Mouse (Mus musculus) MEL (cell line): ENCODE results near the gene Fam193b. TPM values are rescaled to one million over a fixed set of nuclear protein-coding genes. Genes with fewer than 3 reads are reported as not detected.

ENCODE experiments used
- DNase-seq: peaks from one replicate; pipeline ENCODE4 v3.0.0; 2011; ENCODE audit warnings: low read depth, low spot score
- H3K27ac ChIP-seq: 2 replicates; pipeline ENCODE4 v1.5.1; 2012; ENCODE audit warnings: low read depth, mild to moderate bottlenecking, control low read depth, low read length, moderate library complexity; ENCODE audit not compliant: control insufficient read depth
- H3K27me3 ChIP-seq, 2 experiments: fragments of 150-350 bp in 1 of 2; sonication (generic) in 1 of 2; 2 replicates each; pipeline ENCODE4 v1.6.1; 2012; ENCODE audit warnings: low read length in 2 of 2, mild to moderate bottlenecking in 2 of 2, improper control_type of control experiment in 1 of 2, moderate library complexity in 1 of 2; ENCODE audit not compliant: insufficient read depth in 2 of 2, control insufficient read depth in 1 of 2
- H3K36me3 ChIP-seq, 2 experiments: 2 replicates each; pipeline ENCODE4 v1.6.1; 2012 to 2014; ENCODE audit warnings: low read length in 2 of 2, improper control_type of control experiment in 1 of 2, inconsistent platforms in 1 of 2, mild to moderate bottlenecking in 1 of 2; ENCODE audit not compliant: insufficient read depth in 2 of 2, control insufficient read depth in 1 of 2
- H3K4me1 ChIP-seq, 2 experiments: fragments of 150-350 bp in 1 of 2; sonication (generic) in 1 of 2; 2 replicates each; pipeline ENCODE4 v1.6.1; 2012; ENCODE audit warnings: low read length in 2 of 2, improper control_type of control experiment in 1 of 2, mild to moderate bottlenecking in 1 of 2; ENCODE audit not compliant: insufficient read depth in 2 of 2, control insufficient read depth in 1 of 2
- H3K4me3 ChIP-seq, 2 experiments: fragments of 150-350 bp in 1 of 2; sonication (generic) in 1 of 2; 2 replicates each; pipeline ENCODE4 v1.5.1; 2012; ENCODE audit warnings: low read depth in 2 of 2, low read length in 2 of 2, mild to moderate bottlenecking in 2 of 2, moderate library complexity in 2 of 2, control low read depth in 1 of 2, improper control_type of control experiment in 1 of 2; ENCODE audit not compliant: control insufficient read depth in 1 of 2, insufficient read depth in 1 of 2
- H3K79me2 ChIP-seq: 2 replicates; pipeline ENCODE4 v1.6.1; 2012; ENCODE audit warnings: mild to moderate bottlenecking, low read length, moderate library complexity; ENCODE audit not compliant: control insufficient read depth, poor library complexity, insufficient read depth
- H3K9ac ChIP-seq: 2 replicates; pipeline ENCODE4 v1.6.1; 2012; ENCODE audit warnings: low read depth, mild to moderate bottlenecking, control low read depth, low read length, moderate library complexity; ENCODE audit not compliant: control insufficient read depth, poor library complexity, severe bottlenecking
- H3K9me3 ChIP-seq: fragments of 150-350 bp; sonication (generic); replicated peaks from 2 replicates; pipeline ENCODE4 v1.6.1; 2012; ENCODE audit warnings: mild to moderate bottlenecking, low read length, improper control_type of control experiment, moderate library complexity; ENCODE audit not compliant: insufficient read depth
- E2F4 ChIP-seq: IDR thresholded peaks from 2 replicates; pipeline ENCODE4 v1.6.1; 2011; ENCODE audit warnings: low read depth, low read length, improper control_type of control experiment, borderline replicate concordance
- ELF1 ChIP-seq: IDR thresholded peaks from 2 replicates; pipeline ENCODE4 v1.6.1; 2014; ENCODE audit warnings: low read depth, mild to moderate bottlenecking, inconsistent platforms, low read length, improper control_type of control experiment, moderate library complexity
- ETS1 ChIP-seq: IDR thresholded peaks from 2 replicates; pipeline ENCODE4 v1.6.1; 2012; ENCODE audit warnings: low read depth, mild to moderate bottlenecking, inconsistent platforms, low read length, improper control_type of control experiment, moderate library complexity
- GABPA ChIP-seq: IDR thresholded peaks from 2 replicates; pipeline ENCODE4 v1.6.1; 2012; ENCODE audit warnings: low read depth, mild to moderate bottlenecking, inconsistent platforms, low read length, improper control_type of control experiment, moderate library complexity
- KAT2A ChIP-seq: conservative IDR thresholded peaks from 2 replicates; pipeline ENCODE4 v1.6.1; 2012; ENCODE audit warnings: low read depth, low read length, improper control_type of control experiment, inconsistent platforms
- MAFK ChIP-seq: IDR thresholded peaks from 2 replicates; pipeline ENCODE4 v1.6.1; 2011; ENCODE audit warnings: low read depth, mild to moderate bottlenecking, low read length, improper control_type of control experiment, borderline replicate concordance
- MAX ChIP-seq: IDR thresholded peaks from 2 replicates; pipeline ENCODE4 v1.6.1; 2011; ENCODE audit warnings: low read length, improper control_type of control experiment
- MEF2A ChIP-seq: IDR thresholded peaks from 2 replicates; pipeline ENCODE4 v1.6.1; 2014; ENCODE audit warnings: low read depth, mild to moderate bottlenecking, inconsistent platforms, low read length, improper control_type of control experiment; ENCODE audit not compliant: poor library complexity, insufficient replicate concordance, severe bottlenecking; ENCODE audit errors: extremely low read depth
- MXI1 ChIP-seq: IDR thresholded peaks from 2 replicates; pipeline ENCODE4 v1.6.1; 2011; ENCODE audit warnings: mild to moderate bottlenecking, low read depth, low read length, improper control_type of control experiment
- MYC ChIP-seq: IDR thresholded peaks from 2 replicates; pipeline ENCODE4 v1.6.1; 2011; ENCODE audit warnings: low read depth, mild to moderate bottlenecking, low read length, improper control_type of control experiment, moderate library complexity
- NELFE ChIP-seq: IDR thresholded peaks from 2 replicates; pipeline ENCODE4 v1.6.1; 2011; ENCODE audit warnings: low read depth, low read length, improper control_type of control experiment
- NRF1 ChIP-seq: IDR thresholded peaks from 2 replicates; pipeline ENCODE4 v1.6.1; 2014; ENCODE audit warnings: low read depth, mild to moderate bottlenecking, inconsistent platforms, low read length, improper control_type of control experiment, moderate library complexity; ENCODE audit not compliant: poor library complexity, insufficient read depth, severe bottlenecking
- POLR2A ChIP-seq, 2 experiments: IDR thresholded peaks; 2 replicates each; pipeline ENCODE4 v1.6.1; 2011 to 2012; ENCODE audit warnings: low read length in 2 of 2, mild to moderate bottlenecking in 2 of 2, control low read depth in 1 of 2, improper control_type of control experiment in 1 of 2, low read depth in 1 of 2, moderate library complexity in 1 of 2; ENCODE audit not compliant: control insufficient read depth in 1 of 2, insufficient read depth in 1 of 2, poor library complexity in 1 of 2
- POLR2AphosphoS2 ChIP-seq: IDR thresholded peaks from 2 replicates; pipeline ENCODE4 v1.6.1; 2011; ENCODE audit warnings: low read length, improper control_type of control experiment
- POLR2AphosphoS5 ChIP-seq: IDR thresholded peaks from 2 replicates; pipeline ENCODE4 v1.6.1; 2012; ENCODE audit warnings: low read depth, borderline replicate concordance, mild to moderate bottlenecking, inconsistent platforms, low read length, moderate library complexity, mixed read lengths
- SIN3A ChIP-seq: IDR thresholded peaks from 2 replicates; pipeline ENCODE4 v1.6.1; 2012; ENCODE audit warnings: low read length, improper control_type of control experiment, inconsistent platforms
- TBP ChIP-seq: IDR thresholded peaks from 2 replicates; pipeline ENCODE4 v1.8.0; 2011; ENCODE audit warnings: low read depth, low read length, improper control_type of control experiment
- TCF12 ChIP-seq: IDR thresholded peaks from 2 replicates; pipeline ENCODE4 v1.6.1; 2014; ENCODE audit warnings: low read depth, mild to moderate bottlenecking, inconsistent platforms, low read length, improper control_type of control experiment, moderate library complexity
- USF1 ChIP-seq: IDR thresholded peaks from 2 replicates; pipeline ENCODE4 v1.6.1; 2014; ENCODE audit warnings: low read depth, mild to moderate bottlenecking, inconsistent platforms, low read length, improper control_type of control experiment, moderate library complexity
- USF2 ChIP-seq, 2 experiments: IDR thresholded peaks; 2 replicates each; pipeline ENCODE4 v1.6.1; 2011 to 2012; ENCODE audit warnings: improper control_type of control experiment in 2 of 2, low read length in 2 of 2, borderline replicate concordance in 1 of 2, inconsistent platforms in 1 of 2, low read depth in 1 of 2, mild to moderate bottlenecking in 1 of 2; ENCODE audit not compliant: insufficient read depth in 1 of 2
- ZMIZ1 ChIP-seq: IDR thresholded peaks from 2 replicates; pipeline ENCODE4 v1.6.1; 2012; ENCODE audit warnings: low read depth, mild to moderate bottlenecking, inconsistent platforms, low read length, improper control_type of control experiment, moderate library complexity
- ZNF384 ChIP-seq: IDR thresholded peaks from 2 replicates; pipeline ENCODE4 v1.6.1; 2012; ENCODE audit warnings: low read depth, mild to moderate bottlenecking, inconsistent platforms, low read length, improper control_type of control experiment
- polyA plus RNA-seq, 2 experiments: library from polyadenylated mRNA; stranded (reverse) in 1 of 2; unstranded in 1 of 2; fragments of >175 nt in 1 of 2; fragments of >200 nt in 1 of 2; gene quantifications; 2 replicates each; pipeline versions ENCODE4 v1.2.1 to v1.2.4; 2012; ENCODE audit warnings: low replicate concordance in 2 of 2, low read depth in 1 of 2; ENCODE audit not compliant: insufficient read length in 2 of 2, insufficient read depth in 1 of 2, missing spikeins in 1 of 2
- total RNA-seq: library from RNA; depleted of rRNA; stranded (reverse); fragments of 300-350 nt; gene quantifications from 2 replicates; pipeline ENCODE4 v1.2.3, GENCODE M21; 2012

Gene Fam193b
- total and polyA plus RNA-seq, 3 experiments: 11.9 to 38.7 TPM; not detected in 1

GRCm38 (mm10) chr13:55595375-55595774, 24.5 kb upstream of the Fam193b start:
- no peak for DNase-seq
- Histone ChIP-seq H3K36me3 (peaks cover 8 to 13% of the 10 kb centered on the region in 2 experiments; a peak in 3 of 4 replicates), H3K4me3 (no peak overlapping the region), H3K27ac (no peak overlapping the region), H3K79me2 (peaks cover 20% of the 10 kb centered on the region), H3K9ac (no peak overlapping the region), H3K9me3 (no peaks in the 10 kb centered on the region), H3K27me3 (no peaks in the 10 kb centered on the region), H3K4me1 (peaks cover 0 to 10% of the 10 kb centered on the region in 2 experiments; a peak in 1 of 4 replicates)
- no peak for TF ChIP-seq POLR2AphosphoS5
- no peak for TF ChIP-seq E2F4
- no peak for TF ChIP-seq TCF12
- TF ChIP-seq ETS1: no peak
- TF ChIP-seq MAFK: no peak

GRCm38 (mm10) chr13:55593254-55593747, 22.4 kb upstream of the Fam193b start:
- peaks cover 0 to 10% of the 10 kb centered on the region in 2 experiments; a peak in 1 of 4 replicates for H3K4me1 ChIP-seq
- TF ChIP-seq ETS1: no peak
- no peak for TF ChIP-seq MEF2A
- peak; percentile 60; the same call in 1 of the 2 replicates for TF ChIP-seq SIN3A
- 0 out of 2 replicates have a peak, but pooled peaks have one; percentile 31 for TF ChIP-seq MXI1
- TF ChIP-seq NRF1: no peak
- TF ChIP-seq, all 39 proteins: peak for 2
- H3K27ac ChIP-seq: peak overlapping the region; percentile 61
- H3K79me2 ChIP-seq: peaks cover 15% of the 10 kb centered on the region
- H3K9ac ChIP-seq: peak overlapping the region; percentile 91
- no peaks in the 10 kb centered on the region for H3K9me3 ChIP-seq
- DNase-seq: no peak
- H3K4me3 ChIP-seq: peak overlapping the region; percentile 90 to 93
- H3K36me3 ChIP-seq: peaks cover 8 to 13% of the 10 kb centered on the region in 2 experiments; a peak in 3 of 4 replicates
- H3K27me3 ChIP-seq: no peaks in the 10 kb centered on the region

GRCm38 (mm10) chr13:55592512-55593253, 21.8 kb upstream of the Fam193b start:
- Histone ChIP-seq H3K27me3 (no peaks in the 10 kb centered on the region), H3K9me3 (no peaks in the 10 kb centered on the region), H3K9ac (peak overlapping the region; percentile 91), H3K36me3 (peaks cover 8 to 13% of the 10 kb centered on the region in 2 experiments; a peak in 3 of 4 replicates), H3K4me1 (peaks cover 0 to 10% of the 10 kb centered on the region in 2 experiments; a peak in 1 of 4 replicates), H3K27ac (peak overlapping the region; percentile 61), H3K79me2 (peaks cover 15% of the 10 kb centered on the region), H3K4me3 (peak overlapping the region; percentile 90 to 93)
- DNase-seq: peak; percentile 98
- TF ChIP-seq TBP: peak; percentile 88
- peak; percentile 93 for TF ChIP-seq NRF1
- TF ChIP-seq POLR2AphosphoS5: no peak
- 0 out of 2 replicates have a peak, but pooled peaks have one; percentile 13 for TF ChIP-seq USF1
- peak; percentile 94 to 96 for TF ChIP-seq POLR2A (IDR thresholded peaks at IDR 0.05; ENCODE audit: control insufficient read depth in 1 of 2, insufficient read depth in 1 of 2, low read depth in 1 of 2, low read length in 2 of 2, poor library complexity in 1 of 2)
- peak; percentile 70; the same call in 1 of the 2 replicates for TF ChIP-seq MYC
- TF ChIP-seq KAT2A: peak; percentile 92
- TF ChIP-seq ZMIZ1: peak; percentile 91
- no peak for TF ChIP-seq ZNF384
- TF ChIP-seq MAX: peak; percentile 78
- peak; percentile 97 for TF ChIP-seq NELFE
- peak; percentile 76 for TF ChIP-seq ELF1
- TF ChIP-seq USF2 (IDR thresholded peaks at IDR 0.05; ENCODE audit: borderline replicate concordance in 1 of 2, insufficient read depth in 1 of 2, low read depth in 1 of 2, low read length in 2 of 2): no peak
- peak; percentile 90 for TF ChIP-seq TCF12
- peak; percentile 96 for TF ChIP-seq POLR2AphosphoS2
- no peak for TF ChIP-seq GABPA
- TF ChIP-seq SIN3A: peak; percentile 83; the same call in 1 of the 2 replicates
